Mouse (Mus musculus): ENCODE data around the gene Med18. TPM values are rescaled to one million over a fixed set of nuclear protein-coding genes. Genes with fewer than 3 reads are reported as not detected.

The Med18 gene
- polyA plus RNA-seq, 1 experiment from 2014 or later: 21.0 TPM

DNA sequence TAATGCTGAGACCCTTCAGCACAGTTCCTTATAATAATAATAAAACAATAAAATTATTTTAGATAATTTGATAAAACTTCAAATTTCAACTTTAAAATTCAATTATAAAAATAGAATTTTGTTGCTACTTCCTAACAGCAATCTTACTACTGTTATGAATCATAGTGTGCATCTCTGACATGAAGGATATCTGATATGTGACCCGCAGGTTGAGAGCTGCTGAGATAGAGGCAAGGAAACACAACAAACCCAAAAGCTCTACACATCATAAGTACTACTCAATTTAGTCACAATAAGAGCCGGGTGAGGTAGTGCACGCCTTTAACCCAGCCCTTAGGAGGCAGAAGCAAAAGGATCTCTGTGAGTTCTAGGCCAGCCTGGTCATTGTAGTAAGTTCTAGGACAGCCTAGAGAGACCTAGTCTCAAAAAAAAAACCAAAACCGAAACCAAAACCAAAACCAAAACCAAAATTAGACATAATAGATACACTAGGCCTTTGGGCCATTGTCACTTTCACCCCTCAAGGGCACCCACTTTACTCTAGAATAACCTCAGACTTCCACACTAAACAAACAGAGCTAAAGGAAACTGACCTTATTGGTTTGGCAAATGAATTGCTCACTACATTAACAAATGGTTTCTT is 54.0 kb downstream of the Med18 start:
- 92% methylated on average over 4 of the region's 4 CpGs for WGBS
- Histone ChIP-seq H3K4me3 (replicated peaks) (no peak overlapping the region), H3K9me3 (no peaks in the 10 kb centered on the region), H3K27ac (no peak overlapping the region), H3K4me1 (no peaks in the 10 kb centered on the region; the same call in 1 of the 2 replicates), H3K4me2 (no peak overlapping the region), H3K9ac (no peak overlapping the region), H3K36me3 (replicated peaks) (peaks cover 13% of the 10 kb centered on the region), H3K27me3 (no peaks in the 10 kb centered on the region)
- no peak for ATAC-seq (ENCODE audit: low FRiP score)

Other genes starting within 250 kb of the Med18 start
- gene Gmeb1, start 202.3 kb downstream of the Med18 start, polyA plus RNA-seq (2016; fragmentation: Nextera tagmentation; extraction: Ambion mirVana): 46.3 and 47.8 TPM in 2 replicates
- gene Taf12, start 189.5 kb downstream of the Med18 start, polyA plus RNA-seq (2016; fragmentation: Nextera tagmentation; extraction: Ambion mirVana): 61.0 and 61.2 TPM in 2 replicates
- gene Rab42, start 160.5 kb downstream of the Med18 start, polyA plus RNA-seq (2016; fragmentation: Nextera tagmentation; extraction: Ambion mirVana): 0.78 and 0.82 TPM in 2 replicates
- gene Trnau1ap, start 134.4 kb downstream of the Med18 start, polyA plus RNA-seq (2016; fragmentation: Nextera tagmentation; extraction: Ambion mirVana): 77.8 and 88.3 TPM in 2 replicates
- 103 and 109 TPM in 2 replicates for gene Rcc1, start 110.3 kb downstream of the Med18 start, polyA plus RNA-seq (2016; fragmentation: Nextera tagmentation; extraction: Ambion mirVana)
- gene Phactr4, start 41.4 kb downstream of the Med18 start, polyA plus RNA-seq (2016; fragmentation: Nextera tagmentation; extraction: Ambion mirVana): 22.3 and 26.3 TPM in 2 replicates
- gene Sesn2, start 46.6 kb upstream of the Med18 start, polyA plus RNA-seq (2016; fragmentation: Nextera tagmentation; extraction: Ambion mirVana): 7.6 and 11.3 TPM in 2 replicates
- gene Atpif1, start 69.7 kb upstream of the Med18 start, polyA plus RNA-seq (2016; fragmentation: Nextera tagmentation; extraction: Ambion mirVana): 1,084 and 1,150 TPM in 2 replicates
- gene Dnajc8, start 71.6 kb upstream of the Med18 start, polyA plus RNA-seq (2016; fragmentation: Nextera tagmentation; extraction: Ambion mirVana): 188 and 201 TPM in 2 replicates
- gene Ptafr, start 100.1 kb upstream of the Med18 start, polyA plus RNA-seq (2016; fragmentation: Nextera tagmentation; extraction: Ambion mirVana): 0.40 and 0.45 TPM in 2 replicates
- gene Eya3, start 175.1 kb upstream of the Med18 start, polyA plus RNA-seq (2016; fragmentation: Nextera tagmentation; extraction: Ambion mirVana): 25.5 and 28.4 TPM in 2 replicates